Mouse (Mus musculus) lung, postnatal 0 days (tissue): ENCODE results near the gene Cfap61. TPM values are rescaled to one million over a fixed set of nuclear protein-coding genes. Genes with fewer than 3 reads are reported as not detected.
A peak's percentile ranks its signal among the peaks of the same experiment; 100 is the strongest.

Experiments
- ATAC-seq: fragments of 200-750 bp; cut with Nextera tagmentation; 2 replicates; pipeline ENCODE4 v1.8.0; 2017; ENCODE audit warnings: moderate library complexity
- DNase-seq: peaks from one replicate; pipeline ENCODE4 v3.0.0-alpha.2; 2016; ENCODE audit warnings: low spot score
- H3K27ac ChIP-seq: fragments of 300-500 bp; sonication (generic); 2 replicates; pipeline ENCODE4 v1.5.1; 2014; ENCODE audit warnings: antibody characterized with exemption, mild to moderate bottlenecking, low read length, mixed read lengths
- H3K27me3 ChIP-seq: fragments of 300-500 bp; sonication (generic); replicated peaks from 2 replicates; pipeline ENCODE4 v1.6.1; 2014; ENCODE audit warnings: low read length, mixed read lengths; ENCODE audit not compliant: insufficient read depth
- H3K36me3 ChIP-seq: fragments of 300-500 bp; sonication (generic); 2 replicates; pipeline ENCODE4 v1.6.1; 2014; ENCODE audit warnings: low read length, mixed read lengths; ENCODE audit not compliant: insufficient read depth
- H3K4me1 ChIP-seq: fragments of 300-500 bp; sonication (generic); 2 replicates; pipeline ENCODE4 v1.6.1; 2014; ENCODE audit warnings: antibody characterized with exemption, low read depth, low read length, mixed read lengths; ENCODE audit not compliant: insufficient read depth
- H3K4me2 ChIP-seq: fragments of 300-500 bp; sonication (generic); replicated peaks from 2 replicates; pipeline ENCODE4 v1.6.1; 2014; ENCODE audit warnings: low read depth, mild to moderate bottlenecking, low read length, moderate library complexity, mixed read lengths
- H3K4me3 ChIP-seq: fragments of 300-500 bp; sonication (generic); 2 replicates; pipeline ENCODE4 v1.5.1; 2014; ENCODE audit warnings: low read depth, low read length
- H3K9ac ChIP-seq: fragments of 300-500 bp; sonication (generic); replicated peaks from 2 replicates; pipeline ENCODE4 v1.6.1; 2014; ENCODE audit warnings: low read depth, mild to moderate bottlenecking
- H3K9me3 ChIP-seq: fragments of 300-500 bp; sonication (generic); 2 replicates; pipeline ENCODE4 v1.6.1; 2016; ENCODE audit warnings: low read length, mixed read lengths
- CTCF ChIP-seq: IDR thresholded peaks from 2 replicates; pipeline ENCODE4 v1.5.1; 2016; ENCODE audit warnings: antibody characterized with exemption, mild to moderate bottlenecking
- EP300 ChIP-seq: IDR thresholded peaks from 2 replicates; pipeline ENCODE4 v1.6.1; 2016; ENCODE audit warnings: antibody characterized with exemption, mild to moderate bottlenecking, control low read depth
- WGBS: fragments of 180-500 bp; shearing (Covaris S2); extraction: QIAGEN DNeasy Blood & Tissue Kit; methylation state at CpG from one replicate; pipeline ENCODE4 v1.1.7; 2014; 5-methylcytosine and 5-hydroxymethylcytosine counted together
- polyA plus RNA-seq: library from polyadenylated mRNA; unstranded; fragments of >200 nt; fragmentation: Nextera tagmentation; extraction: Ambion mirVana; gene quantifications from 2 replicates; pipeline ENCODE4 v1.2.1, GENCODE M21; 2015

Gene Cfap61
- polyA plus RNA-seq, 1 experiment from 2014 or later, result 4.9 TPM

- H3K27ac ChIP-seq, result no peak overlapping the region
- DNase-seq (no peak), ATAC-seq (no peak)
- no peaks in the 10 kb centered on the region for H3K36me3 ChIP-seq
- H3K4me3 ChIP-seq, result no peak overlapping the region
- no peaks in the 10 kb centered on the region for H3K9me3 ChIP-seq
- 91% methylated on average over 1 of the region's 1 CpGs for WGBS
- no peaks in the 10 kb centered on the region for H3K4me1 ChIP-seq
- no peak overlapping the region for H3K4me2 ChIP-seq
- TF ChIP-seq CTCF (no peak), EP300 (no peak)
- H3K9ac ChIP-seq, result no peak overlapping the region
- H3K27me3 ChIP-seq, result no peaks in the 10 kb centered on the region
Observed at GRCm38 (mm10) chr2:146087411-146087810, 152.8 kb downstream of the Cfap61 start.

- H3K36me3 ChIP-seq, result no peaks in the 10 kb centered on the region
- no peaks in the 10 kb centered on the region for H3K9me3 ChIP-seq
- H3K9ac ChIP-seq, result no peak overlapping the region
- no peak overlapping the region for H3K4me2 ChIP-seq
- no peaks in the 10 kb centered on the region for H3K27me3 ChIP-seq
- no peak for TF ChIP-seq EP300
- 40% methylated on average over 6 of the region's 6 CpGs for WGBS
- ATAC-seq, result no peak
- no peak for DNase-seq
- no peak overlapping the region for H3K27ac ChIP-seq
- no peak overlapping the region for H3K4me3 ChIP-seq
- H3K4me1 ChIP-seq, result no peaks in the 10 kb centered on the region
Observed at GRCm38 (mm10) chr2:146089157-146089692, 154.6 kb downstream of the Cfap61 start.

GRCm38 (mm10) chr2:146097532-146097931 lies 162.9 kb downstream of the Cfap61 start:
- Histone ChIP-seq H3K27me3 (no peaks in the 10 kb centered on the region), H3K4me2 (no peak overlapping the region), H3K9me3 (no peaks in the 10 kb centered on the region), H3K4me1 (no peaks in the 10 kb centered on the region), H3K27ac (no peak overlapping the region), H3K9ac (no peak overlapping the region), H3K4me3 (no peak overlapping the region), H3K36me3 (no peaks in the 10 kb centered on the region)
- DNase-seq (no peak), ATAC-seq (no peak)
- TF ChIP-seq EP300 (no peak), CTCF (no peak)
- WGBS, result 91% methylated on average over 5 of the region's 5 CpGs

- no peaks in the 10 kb centered on the region for H3K9me3 ChIP-seq
- no peak overlapping the region for H3K4me3 ChIP-seq
- DNase-seq, result no peak
- no peak overlapping the region for H3K27ac ChIP-seq
- ATAC-seq, result peak; percentile 30; the same call in 1 of the 2 replicates
- H3K4me1 ChIP-seq, result no peaks in the 10 kb centered on the region
- H3K36me3 ChIP-seq, result no peaks in the 10 kb centered on the region
- no peak overlapping the region for H3K4me2 ChIP-seq
- 34% methylated on average over 16 of the region's 16 CpGs for WGBS
- no peak overlapping the region for H3K9ac ChIP-seq
- no peaks in the 10 kb centered on the region for H3K27me3 ChIP-seq
- TF ChIP-seq EP300, result no peak
- no peak for TF ChIP-seq CTCF
Observed at GRCm38 (mm10) chr2:146098853-146099717, 164.5 kb downstream of the Cfap61 start.

- 87% methylated on average over 3 of the region's 3 CpGs for WGBS
- DNase-seq (peak; percentile 24), ATAC-seq (no peak)
- Histone ChIP-seq H3K4me2 (no peak overlapping the region), H3K27ac (no peak overlapping the region), H3K9ac (no peak overlapping the region), H3K4me3 (no peak overlapping the region), H3K36me3 (no peaks in the 10 kb centered on the region), H3K4me1 (no peaks in the 10 kb centered on the region), H3K27me3 (no peaks in the 10 kb centered on the region), H3K9me3 (no peaks in the 10 kb centered on the region)
- no peak for TF ChIP-seq EP300
- TF ChIP-seq CTCF, result no peak
Observed at GRCm38 (mm10) chr2:146099838-146100237, 165.3 kb downstream of the Cfap61 start.

- Histone ChIP-seq H3K4me3 (no peak overlapping the region), H3K9ac (no peak overlapping the region), H3K4me1 (no peaks in the 10 kb centered on the region), H3K27me3 (no peaks in the 10 kb centered on the region), H3K4me2 (no peak overlapping the region), H3K27ac (no peak overlapping the region), H3K36me3 (no peaks in the 10 kb centered on the region), H3K9me3 (no peaks in the 10 kb centered on the region)
- no peak for ATAC-seq
- TF ChIP-seq EP300 (no peak), CTCF (no peak)
- no peak for DNase-seq
- WGBS, result 84% methylated on average over 10 of the region's 10 CpGs
Observed at GRCm38 (mm10) chr2:146100489-146101060, 166.0 kb downstream of the Cfap61 start.
